Mouse (Mus musculus) intestine, embryonic 14.5 days (tissue): ENCODE measurements around the gene Atp9a. TPM values are rescaled to one million over a fixed set of nuclear protein-coding genes. Genes with fewer than 3 reads are reported as not detected.

Experiments
- ATAC-seq: fragments of 200-750 bp; cut with Nextera tagmentation; replicated peaks from 2 replicates; pipeline ENCODE4 v1.8.0; 2017; ENCODE audit warnings: low read depth, moderate number of reproducible peaks, moderate TSS enrichment, moderate library complexity; ENCODE audit not compliant: low FRiP score, low TSS enrichment
- DNase-seq: peaks from one replicate; pipeline ENCODE4 v3.0.0-alpha.2; 2018; ENCODE audit warnings: low spot score
- H3K27ac ChIP-seq: fragments of 300-500 bp; sonication (generic); 2 replicates; pipeline ENCODE4 v1.5.1; 2014; ENCODE audit warnings: low read depth, mild to moderate bottlenecking, control low read depth
- H3K27me3 ChIP-seq: fragments of 300-500 bp; sonication (generic); replicated peaks from 2 replicates; pipeline ENCODE4 v1.6.1; 2014; ENCODE audit warnings: low read length, control low read depth; ENCODE audit not compliant: control insufficient read depth, insufficient read depth
- H3K36me3 ChIP-seq: fragments of 300-500 bp; sonication (generic); 2 replicates; pipeline ENCODE4 v1.6.1; 2014; ENCODE audit warnings: low read length, control low read depth; ENCODE audit not compliant: control insufficient read depth, insufficient read depth
- H3K4me1 ChIP-seq: fragments of 300-500 bp; sonication (generic); replicated peaks from 2 replicates; pipeline ENCODE4 v1.6.1; 2014; ENCODE audit warnings: low read length, control low read depth, mixed read lengths; ENCODE audit not compliant: control insufficient read depth, insufficient read depth
- H3K4me2 ChIP-seq: fragments of 300-500 bp; sonication (generic); 2 replicates; pipeline ENCODE4 v1.6.1; 2014; ENCODE audit warnings: low read length
- H3K4me3 ChIP-seq: fragments of 300-500 bp; sonication (generic); 2 replicates; pipeline ENCODE4 v1.5.1; 2014; ENCODE audit warnings: low read depth, low read length, control low read depth, mixed read lengths
- H3K9ac ChIP-seq: fragments of 300-500 bp; sonication (generic); 2 replicates; pipeline ENCODE4 v1.6.1; 2014; ENCODE audit warnings: mild to moderate bottlenecking, low read length
- H3K9me3 ChIP-seq: fragments of 300-500 bp; sonication (generic); 2 replicates; pipeline ENCODE4 v1.6.1; 2016; ENCODE audit warnings: low read length, control low read depth; ENCODE audit not compliant: control insufficient read depth
- WGBS: fragments of 180-500 bp; shearing (Covaris S2); extraction: QIAGEN DNeasy Blood & Tissue Kit; methylation state at CpG from one replicate; pipeline ENCODE4 v1.1.7; 2014; 5-methylcytosine and 5-hydroxymethylcytosine counted together
- polyA plus RNA-seq: library from polyadenylated mRNA; unstranded; fragments of >200 nt; fragmentation: Nextera tagmentation; extraction: Ambion mirVana; gene quantifications from 2 replicates; pipeline ENCODE4 v1.2.1, GENCODE M21; 2014

The Atp9a gene
- polyA plus RNA-seq, 1 experiment from 2014 or later = 15.6 TPM

DNA sequence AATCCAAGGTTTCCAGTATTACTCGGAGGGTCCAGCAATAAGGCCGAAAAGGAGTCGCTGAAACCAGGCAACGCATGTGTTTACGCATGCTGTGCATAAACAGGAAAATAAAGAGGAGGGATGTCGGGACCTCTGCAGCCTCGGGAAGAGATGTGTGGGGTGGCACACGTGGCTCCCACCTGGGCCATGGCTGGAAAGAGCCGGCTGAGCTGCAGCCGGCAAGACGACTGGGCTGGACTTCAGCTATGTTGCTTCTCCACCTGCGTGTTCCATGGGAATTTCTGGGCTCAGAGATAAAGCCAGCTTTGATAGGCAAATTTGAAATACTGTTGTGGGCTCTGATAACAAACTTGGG lies 139.8 kb downstream of the Atp9a start:
- H3K27me3 ChIP-seq = peaks cover 30% of the 10 kb centered on the region
- H3K9me3 ChIP-seq = no peaks in the 10 kb centered on the region
- H3K36me3 ChIP-seq = no peaks in the 10 kb centered on the region
- H3K27ac ChIP-seq = no peak overlapping the region
- no peak overlapping the region for H3K9ac ChIP-seq
- DNase-seq (no peak), ATAC-seq (no peak)
- peak overlapping the region; percentile 44; the same call in 1 of the 2 replicates for H3K4me3 ChIP-seq
- H3K4me1 ChIP-seq = peaks cover 39% of the 10 kb centered on the region
- WGBS = 17% methylated on average over 12 of the region's 12 CpGs
- H3K4me2 ChIP-seq = peak overlapping the region; percentile 90

DNA sequence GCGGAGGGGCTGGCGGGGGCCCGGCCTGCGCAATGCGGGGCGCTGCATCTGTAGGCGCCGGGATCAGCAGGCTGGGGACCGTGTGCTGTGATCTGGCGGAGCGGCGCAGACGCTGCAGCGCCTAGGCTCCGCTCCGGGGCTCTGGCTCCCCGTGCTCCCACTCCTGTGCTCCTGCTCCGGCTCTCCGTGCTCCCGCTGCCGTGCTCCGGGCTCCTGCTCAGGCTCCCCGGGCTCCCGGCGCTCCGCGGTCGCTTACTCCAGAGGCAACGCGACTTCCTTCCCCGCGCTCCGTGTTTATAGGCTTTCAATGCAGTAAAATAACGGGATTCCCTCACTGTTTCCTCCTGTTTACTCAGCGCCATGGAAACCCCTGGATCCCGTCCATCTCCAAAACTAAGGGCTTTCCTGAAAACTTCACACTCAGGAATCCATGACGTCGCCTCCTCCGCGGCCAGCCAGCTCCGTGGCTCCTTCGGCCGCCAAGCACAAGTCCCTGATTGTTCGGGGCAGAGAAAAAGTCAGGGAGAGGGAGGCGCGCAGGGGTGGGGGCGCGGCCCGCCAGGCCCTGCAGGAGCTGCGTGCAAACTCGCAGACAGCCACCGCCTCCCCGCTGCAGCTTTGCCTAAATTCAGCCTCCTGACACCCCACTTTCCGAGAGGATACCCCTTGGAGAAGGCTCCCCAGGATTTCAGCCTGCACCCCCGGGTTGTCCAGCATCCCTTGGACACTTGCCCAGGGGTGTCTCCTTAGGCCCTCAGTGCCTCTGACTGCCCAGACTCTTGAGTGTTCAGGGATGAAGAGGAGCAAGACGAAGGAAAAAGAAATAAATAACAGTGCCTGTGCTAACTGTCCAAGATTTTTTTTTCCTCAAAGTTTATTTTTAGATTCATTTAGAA lies 140.5 kb downstream of the Atp9a start, which contains the start of gene Nfatc2:
TSS of gene Nfatc2 (minus strand) at position 167 of the 896 bp plus-strand sequence.
- Histone ChIP-seq H3K9ac (peak within 1 kb of the TSS; percentile 58), H3K27ac (peak within 1 kb of the TSS; percentile 67), H3K4me1 (peaks cover 39% of the 10 kb centered on the region), H3K4me3 (peak within 1 kb of the TSS; percentile 44), H3K4me2 (peak within 1 kb of the TSS; percentile 90), H3K9me3 (no peaks in the 10 kb centered on the region), H3K36me3 (no peaks in the 10 kb centered on the region), H3K27me3 (peaks cover 30% of the 10 kb centered on the region)
- WGBS = 2% methylated on average over 55 of the region's 56 CpGs
- ATAC-seq = peak; percentile 65
- peak; percentile 90 for DNase-seq

DNA sequence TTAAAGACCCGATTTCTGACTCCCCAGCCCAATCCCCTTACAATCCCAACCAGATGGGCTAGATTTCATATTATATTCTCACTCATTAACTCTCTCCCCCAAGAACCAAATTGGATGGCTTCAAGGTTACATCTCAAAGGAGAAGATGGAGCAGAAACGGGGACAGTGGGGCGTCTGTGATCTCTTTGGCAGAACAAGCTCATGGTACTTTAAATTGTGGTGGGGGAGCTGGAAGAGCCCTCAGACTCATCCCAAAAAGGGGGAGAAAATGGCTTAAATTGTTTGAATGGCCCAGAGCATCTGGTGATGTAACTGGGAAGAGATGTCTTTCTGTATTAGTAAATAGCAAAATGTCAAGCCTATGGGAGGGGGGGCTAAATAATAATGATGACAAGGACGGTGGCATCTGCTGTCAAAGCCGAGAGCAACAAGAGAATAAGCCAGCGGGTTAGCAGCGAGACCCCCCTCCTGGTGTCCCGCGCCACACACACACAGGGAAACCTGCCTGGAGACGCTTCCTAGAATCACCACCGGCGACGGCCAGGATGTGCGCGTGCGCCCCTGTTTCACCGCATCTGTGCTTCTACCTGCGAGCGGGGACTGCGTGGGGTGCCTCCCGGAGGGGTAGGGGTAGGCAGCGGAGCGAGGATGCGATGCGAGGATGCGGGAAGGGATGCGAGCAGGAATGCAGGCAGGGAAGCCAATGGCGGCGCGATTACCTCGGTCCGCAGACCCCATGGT lies 141.3 kb downstream of the Atp9a start:
- H3K4me3 ChIP-seq = peak overlapping the region; percentile 44
- H3K4me2 ChIP-seq = peak overlapping the region; percentile 90
- peak; percentile 30; the same call in 1 of the 2 replicates for ATAC-seq
- H3K9me3 ChIP-seq = no peaks in the 10 kb centered on the region
- DNase-seq = no peak
- peaks cover 39% of the 10 kb centered on the region for H3K4me1 ChIP-seq
- H3K36me3 ChIP-seq = no peaks in the 10 kb centered on the region
- WGBS = 2% methylated on average over 32 of the region's 32 CpGs
- H3K27ac ChIP-seq = peak overlapping the region; percentile 67
- peaks cover 30% of the 10 kb centered on the region for H3K27me3 ChIP-seq
- H3K9ac ChIP-seq = peak overlapping the region; percentile 58

DNA sequence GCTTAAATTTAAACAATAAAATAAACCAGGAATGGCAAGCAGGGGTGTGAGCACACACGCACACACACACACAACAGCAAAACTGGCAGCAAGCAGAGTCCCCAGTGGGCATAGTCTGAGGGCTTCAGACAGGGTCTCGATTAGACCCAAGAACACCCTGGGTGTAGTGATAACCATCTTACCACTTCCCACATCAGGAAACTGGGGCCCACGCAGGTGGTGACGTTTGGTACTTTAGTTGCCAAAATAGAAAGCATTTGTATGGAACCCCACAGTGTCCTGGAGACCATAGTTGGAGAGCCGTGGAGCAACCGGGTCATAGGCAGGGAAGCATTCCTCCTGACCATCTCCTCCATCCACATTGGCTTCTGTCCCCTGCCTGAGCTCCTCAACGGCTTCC lies 146.5 kb downstream of the Atp9a start:
- H3K4me1 ChIP-seq = peaks cover 8% of the 10 kb centered on the region
- no peak for ATAC-seq
- H3K4me3 ChIP-seq = no peak overlapping the region
- no peaks in the 10 kb centered on the region for H3K36me3 ChIP-seq
- H3K9ac ChIP-seq = no peak overlapping the region
- H3K9me3 ChIP-seq = no peaks in the 10 kb centered on the region
- no peak for DNase-seq
- no peak overlapping the region for H3K4me2 ChIP-seq
- peaks cover 20% of the 10 kb centered on the region for H3K27me3 ChIP-seq
- no peak overlapping the region for H3K27ac ChIP-seq
- 87% methylated on average over 7 of the region's 7 CpGs for WGBS

DNA sequence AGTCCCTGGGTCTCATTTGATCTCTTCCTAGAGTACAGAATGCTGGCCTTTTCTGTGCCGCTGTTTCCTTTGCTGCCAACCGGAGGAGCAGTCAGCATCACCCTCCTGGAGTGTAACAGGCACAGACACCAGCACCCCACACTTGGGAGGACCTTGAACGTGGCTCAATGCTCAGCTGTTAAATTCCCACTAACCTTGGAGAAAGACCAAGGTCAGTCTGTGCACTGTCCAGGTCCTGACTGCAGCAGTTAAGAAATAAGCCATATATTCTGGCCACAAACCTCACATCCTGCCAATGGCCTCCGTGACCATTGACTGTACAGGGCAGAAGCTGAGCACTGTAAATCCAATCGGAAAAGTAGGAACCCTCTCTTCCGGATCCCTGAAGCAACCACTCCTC lies 148.5 kb downstream of the Atp9a start:
- WGBS = 78% methylated on average over 6 of the region's 6 CpGs
- H3K9me3 ChIP-seq = no peaks in the 10 kb centered on the region

DNA sequence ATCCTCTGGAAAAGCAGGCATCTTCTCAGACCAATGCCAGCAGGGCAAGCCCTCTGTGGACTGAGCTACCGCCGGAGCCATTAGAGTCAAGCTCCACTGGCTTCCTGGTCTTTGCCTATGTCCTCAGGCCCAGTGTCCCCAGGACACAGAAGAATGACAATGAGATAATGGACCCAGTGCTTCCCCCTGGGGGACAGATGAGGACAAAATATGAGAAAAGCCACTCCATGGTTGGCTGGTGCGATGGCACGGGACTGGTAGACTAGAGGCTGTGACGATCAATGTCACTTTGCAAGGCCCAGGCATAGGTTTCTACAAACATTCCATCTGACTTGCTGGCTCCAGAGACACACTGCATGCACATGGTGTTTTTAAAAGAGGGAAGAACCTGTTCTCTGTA lies 149.2 kb downstream of the Atp9a start:
- Histone ChIP-seq H3K36me3 (no peaks in the 10 kb centered on the region), H3K27me3 (peaks cover 30% of the 10 kb centered on the region), H3K4me2 (no peak overlapping the region), H3K9ac (no peak overlapping the region), H3K27ac (no peak overlapping the region), H3K9me3 (no peaks in the 10 kb centered on the region), H3K4me1 (0 out of 2 replicates have a peak, but pooled peaks cover 3% of the 10 kb centered on the region), H3K4me3 (no peak overlapping the region)
- WGBS = 84% methylated on average over 5 of the region's 5 CpGs
- ATAC-seq (no peak), DNase-seq (no peak)

More for the DNA sequence above, 148.5 kb downstream of the Atp9a start:
- no peak for ATAC-seq
- Histone ChIP-seq H3K27me3 (peaks cover 27% of the 10 kb centered on the region), H3K4me2 (no peak overlapping the region), H3K36me3 (no peaks in the 10 kb centered on the region), H3K27ac (no peak overlapping the region), H3K9ac (no peak overlapping the region), H3K4me1 (0 out of 2 replicates have a peak, but pooled peaks cover 3% of the 10 kb centered on the region), H3K4me3 (no peak overlapping the region)
- no peak for DNase-seq

DNA sequence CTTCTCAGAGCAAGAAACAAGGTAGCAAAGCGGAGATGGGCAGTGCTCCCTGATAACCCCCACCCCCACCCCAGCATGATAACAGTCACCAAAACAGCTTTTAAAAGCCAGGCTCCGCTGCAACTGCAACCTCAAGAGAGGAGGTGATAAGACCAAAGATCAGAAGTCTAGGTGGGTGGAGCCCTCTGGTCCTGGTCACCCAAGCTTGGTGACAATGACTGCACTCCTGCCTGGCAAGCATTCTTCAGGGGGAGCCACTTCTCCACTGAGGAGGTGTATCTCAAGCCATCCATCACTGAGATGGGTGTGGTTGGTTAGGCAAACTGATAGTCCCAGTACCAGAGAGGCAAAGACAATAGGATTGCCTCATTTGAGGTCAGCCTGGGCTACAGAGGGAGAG lies 151.1 kb downstream of the Atp9a start:
- Histone ChIP-seq H3K27ac (no peak overlapping the region), H3K27me3 (peaks cover 30% of the 10 kb centered on the region), H3K4me3 (no peak overlapping the region), H3K4me1 (0 out of 2 replicates have a peak, but pooled peaks cover 3% of the 10 kb centered on the region), H3K4me2 (no peak overlapping the region), H3K9me3 (no peaks in the 10 kb centered on the region), H3K36me3 (no peaks in the 10 kb centered on the region), H3K9ac (no peak overlapping the region)
- ATAC-seq (no peak), DNase-seq (no peak)
- WGBS = 60% methylated on average over 2 of the region's 2 CpGs

DNA sequence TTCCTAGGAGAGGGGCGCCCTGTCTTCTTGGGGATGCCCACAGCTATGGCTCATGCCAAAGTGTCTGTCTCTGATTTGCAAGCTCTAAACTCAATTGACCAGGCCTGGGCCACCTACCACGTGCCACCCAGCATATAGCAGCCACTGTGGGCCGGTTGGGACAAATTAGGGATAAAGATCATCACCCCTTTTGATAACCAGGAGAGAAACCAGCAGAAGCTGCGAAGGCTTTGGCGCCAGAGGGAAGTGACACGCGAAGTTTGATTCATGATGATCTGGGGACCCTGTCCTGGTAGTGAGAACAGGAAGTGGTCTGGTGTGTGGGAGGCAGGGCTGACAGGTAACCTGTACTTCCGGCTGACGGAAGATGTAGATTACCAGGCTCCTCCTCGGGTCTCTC lies 151.7 kb downstream of the Atp9a start:
- ATAC-seq (no peak), DNase-seq (no peak)
- Histone ChIP-seq H3K4me3 (peak overlapping the region; percentile 35), H3K9ac (no peak overlapping the region; the same call in 1 of the 2 replicates), H3K9me3 (no peaks in the 10 kb centered on the region), H3K36me3 (no peaks in the 10 kb centered on the region), H3K27ac (no peak overlapping the region), H3K27me3 (peaks cover 30% of the 10 kb centered on the region), H3K4me2 (peak overlapping the region; percentile 51), H3K4me1 (0 out of 2 replicates have a peak, but pooled peaks cover 3% of the 10 kb centered on the region)
- whole genome bisulfite sequencing = 28% methylated on average over 10 of the region's 10 CpGs
